Mouse (Mus musculus): ENCODE data around the gene 2810004N23Rik. TPM values are rescaled to one million over a fixed set of nuclear protein-coding genes. Genes with fewer than 3 reads are reported as not detected.

The 2810004N23Rik gene
- 14.1 and 16.1 TPM in 2 replicates for polyA plus RNA-seq (2012; rRNA removed)

GRCm38 (mm10) chr8:124862321-124863162, at the start of gene 2810004N23Rik, which contains the start of gene Gnpat:
Gene 2810004N23Rik, minus strand, starts transcription at chr8:124863120.
Gene Gnpat, plus strand, starts transcription at chr8:124863033.

GRCm38 (mm10) chr8:124897386-124898250, 34.7 kb upstream of the 2810004N23Rik start, which contains the start of the genes Exoc8 and Sprtn:
Gene Exoc8, minus strand, starts transcription at chr8:124897705.
Gene Sprtn, plus strand, starts transcription at chr8:124897886.

GRCm38 (mm10) chr8:124792708-124793107, 70.2 kb downstream of the 2810004N23Rik start, which contains the start of gene Trim67:
Gene Trim67, plus strand, starts transcription at chr8:124793092.

Other genes with a start within 250 kb of the 2810004N23Rik start
- gene 2310022B05Rik, start 199.8 kb downstream of the 2810004N23Rik start, polyA plus RNA-seq (2012; rRNA removed): 7.4 and 8.9 TPM in 2 replicates
- gene Ttc13, start 141.1 kb downstream of the 2810004N23Rik start, polyA plus RNA-seq (2012; rRNA removed): 9.2 and 11.2 TPM in 2 replicates
- 5.1 and 6.4 TPM in 2 replicates for gene Arv1, start 141.0 kb downstream of the 2810004N23Rik start, polyA plus RNA-seq (2012; rRNA removed)
- 1.5 and 1.9 TPM in 2 replicates for gene Fam89a, start 111.3 kb downstream of the 2810004N23Rik start, polyA plus RNA-seq (2012; rRNA removed)
- gene Trim67, start 70.0 kb downstream of the 2810004N23Rik start, polyA plus RNA-seq (2012; rRNA removed): 0.03 TPM in 2 replicates
- gene Gnpat, start 87 bp downstream of the 2810004N23Rik start, polyA plus RNA-seq (2012; rRNA removed): 30.2 and 38.3 TPM in 2 replicates
- 3.3 and 4.1 TPM in 2 replicates for gene Exoc8, start 34.6 kb upstream of the 2810004N23Rik start, polyA plus RNA-seq (2012; rRNA removed)
- gene Sprtn, start 34.8 kb upstream of the 2810004N23Rik start, polyA plus RNA-seq (2012; rRNA removed): 7.0 and 7.7 TPM in 2 replicates
- gene Egln1, start 86.2 kb upstream of the 2810004N23Rik start, polyA plus RNA-seq (2012; rRNA removed): 4.9 and 5.4 TPM in 2 replicates
- 30.5 and 33.0 TPM in 2 replicates for gene Tsnax, start 149.9 kb upstream of the 2810004N23Rik start, polyA plus RNA-seq (2012; rRNA removed)
- gene Disc1, start 191.1 kb upstream of the 2810004N23Rik start, polyA plus RNA-seq (2012; rRNA removed): 0.15 and 0.16 TPM in 2 replicates

All from liver, embryonic 14 days (tissue).